Mouse (Mus musculus) lung, adult 2 months (tissue): Measurements from ENCODE around the gene Ldb3.

Source experiments
- CTCF ChIP-seq: fragments of 200-500 bp; IDR thresholded peaks from 2 replicates; pipeline ENCODE4 v1.5.1; 2011; ENCODE audit warnings: mild to moderate bottlenecking, low read length, control low read depth; ENCODE audit not compliant: insufficient read depth
- POLR2A ChIP-seq: fragments of 200-500 bp; IDR thresholded peaks from 2 replicates; pipeline ENCODE4 v1.6.1; 2011; ENCODE audit warnings: low read depth, mild to moderate bottlenecking, control low read depth, low read length, borderline replicate concordance; ENCODE audit errors: extremely low read depth

DNA sequence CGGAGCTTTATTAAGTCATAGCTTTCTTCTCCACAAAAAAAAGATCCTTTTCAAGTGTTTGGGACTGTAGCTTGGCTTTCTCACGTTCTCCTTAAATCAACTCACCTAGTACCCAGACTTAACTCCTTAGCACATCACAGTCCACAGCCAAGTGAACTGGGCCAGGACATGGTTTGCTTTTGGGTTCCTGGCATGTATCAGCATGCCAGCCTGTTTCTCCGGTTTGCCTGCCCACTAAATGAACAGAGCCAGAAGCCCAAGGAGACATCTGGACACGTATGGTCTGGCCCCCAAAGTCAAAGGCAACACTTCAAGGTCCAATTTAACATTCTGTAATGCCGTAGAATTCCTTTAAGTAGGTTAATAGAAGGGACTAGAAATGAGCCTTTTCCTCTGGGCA, 84.1 kb downstream of the Ldb3 start:
- no peak for TF ChIP-seq POLR2A
- TF ChIP-seq CTCF: no peak
